Mouse (Mus musculus): ENCODE results near the gene Slc39a11. TPM values are rescaled to one million over a fixed set of nuclear protein-coding genes. Genes with fewer than 3 reads are reported as not detected.

The Slc39a11 gene
- polyA plus RNA-seq, 1 experiment from 2014 or later = 37.1 TPM

DNA sequence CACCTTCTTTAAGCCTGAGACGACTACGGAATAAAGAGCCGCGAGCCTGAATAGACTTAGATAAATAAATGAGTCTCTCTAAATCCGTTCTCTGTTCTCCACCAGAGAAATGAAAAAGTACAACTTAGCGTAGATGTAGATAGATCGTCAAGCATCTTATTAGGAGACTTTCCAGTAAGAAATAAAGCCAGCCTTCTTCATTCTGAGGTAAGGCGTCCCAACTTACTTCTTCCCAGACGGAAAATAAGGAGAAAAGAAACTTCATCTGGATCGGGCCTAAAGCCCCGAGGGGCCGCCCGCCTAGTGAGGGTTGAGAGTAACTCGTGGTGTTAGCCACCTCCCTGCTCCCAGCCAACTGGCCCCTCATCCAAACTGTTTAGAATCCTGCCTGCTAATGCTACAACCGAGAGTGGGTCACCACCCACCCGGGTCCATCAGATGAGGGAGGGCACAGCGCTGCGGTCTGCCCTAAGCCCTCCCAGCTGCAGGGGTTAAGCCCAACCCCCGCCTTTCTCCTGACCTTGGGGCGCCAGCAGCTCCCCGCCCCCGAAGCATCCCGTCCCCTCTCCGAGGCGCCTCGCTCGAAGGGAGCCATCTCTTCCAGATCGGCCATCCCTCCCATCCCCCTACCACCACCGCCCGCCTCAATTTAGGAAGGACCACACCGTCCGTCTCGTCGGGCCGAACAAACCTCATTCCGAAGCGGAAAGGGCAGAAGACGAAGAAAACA, 33.2 kb upstream of the Slc39a11 start:
- H3K27me3 ChIP-seq (replicated peaks) = no peaks in the 10 kb centered on the region
- peak overlapping the region; percentile 84 for H3K9ac ChIP-seq
- peaks cover 6% of the 10 kb centered on the region for H3K36me3 ChIP-seq
- ATAC-seq (ENCODE audit: insufficient read depth, low FRiP score, low read depth) = peak; percentile 52
- no peaks in the 10 kb centered on the region for H3K9me3 ChIP-seq
- peak overlapping the region; percentile 92 for H3K4me3 ChIP-seq (replicated peaks)
- WGBS = 2% methylated on average over 38 of the region's 38 CpGs
- peak overlapping the region; percentile 96 for H3K27ac ChIP-seq
- peaks cover 16% of the 10 kb centered on the region; the same call in 1 of the 2 replicates for H3K4me1 ChIP-seq
- H3K4me2 ChIP-seq = peak overlapping the region; percentile 70

DNA sequence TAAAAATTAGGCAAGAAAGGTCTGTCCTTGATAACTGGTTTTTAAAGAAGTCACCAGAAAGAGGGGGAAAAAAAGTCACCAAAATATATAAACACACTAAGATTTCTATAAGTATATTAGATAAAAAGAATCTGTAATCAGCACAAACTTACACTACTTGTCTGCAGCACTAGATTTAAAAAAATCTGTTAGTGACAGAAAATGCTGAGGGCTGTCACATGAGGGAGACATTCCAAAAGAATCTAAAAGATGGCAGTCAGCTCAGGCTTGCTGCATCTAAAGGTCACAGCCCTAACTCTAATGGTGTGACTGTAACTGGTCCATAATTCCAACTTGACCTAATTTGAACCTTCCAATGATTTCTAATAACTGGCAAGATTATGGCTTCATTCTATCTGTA, 32.1 kb upstream of the Slc39a11 start:
- Histone ChIP-seq H3K4me1 (peaks cover 16% of the 10 kb centered on the region; the same call in 1 of the 2 replicates), H3K27ac (no peak overlapping the region), H3K4me3 (replicated peaks) (no peak overlapping the region), H3K27me3 (replicated peaks) (no peaks in the 10 kb centered on the region), H3K9me3 (no peaks in the 10 kb centered on the region), H3K4me2 (peak overlapping the region; percentile 70; the same call in 1 of the 2 replicates), H3K36me3 (0 out of 2 replicates have a peak, but pooled peaks cover under 1% of the 10 kb centered on the region), H3K9ac (no peak overlapping the region)
- no peak for ATAC-seq (ENCODE audit: insufficient read depth, low FRiP score, low read depth)

DNA sequence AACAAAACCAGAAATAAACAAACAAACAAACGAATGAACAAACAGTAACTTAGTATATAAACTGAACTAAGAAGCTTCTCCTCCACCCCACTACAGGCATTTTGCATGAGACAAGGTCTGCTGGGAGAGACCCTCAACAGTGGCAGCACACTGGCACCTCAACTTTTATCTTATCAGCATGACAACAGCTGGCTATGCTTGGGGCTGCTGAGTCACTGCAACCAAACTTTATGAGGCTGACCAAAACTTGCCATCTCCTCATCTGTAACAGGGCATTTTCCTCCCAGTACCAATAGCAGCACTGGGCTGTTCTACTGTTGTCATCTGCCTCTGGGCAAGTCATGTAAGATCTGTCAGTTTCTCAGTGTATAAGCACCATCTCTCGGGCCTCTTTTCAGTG, 31.1 kb upstream of the Slc39a11 start:
- no peaks in the 10 kb centered on the region for H3K27me3 ChIP-seq (replicated peaks)
- no peak overlapping the region for H3K4me3 ChIP-seq (replicated peaks)
- no peak; the same call in 1 of the 2 replicates for ATAC-seq (ENCODE audit: insufficient read depth, low FRiP score, low read depth)
- H3K9ac ChIP-seq = no peak overlapping the region
- H3K4me1 ChIP-seq = peaks cover 11% of the 10 kb centered on the region; the same call in 1 of the 2 replicates
- peaks cover 9% of the 10 kb centered on the region; the same call in 1 of the 2 replicates for H3K36me3 ChIP-seq
- H3K4me2 ChIP-seq = no peak overlapping the region
- 64% methylated on average over 2 of the region's 2 CpGs for WGBS
- H3K9me3 ChIP-seq = no peaks in the 10 kb centered on the region
- no peak overlapping the region for H3K27ac ChIP-seq

DNA sequence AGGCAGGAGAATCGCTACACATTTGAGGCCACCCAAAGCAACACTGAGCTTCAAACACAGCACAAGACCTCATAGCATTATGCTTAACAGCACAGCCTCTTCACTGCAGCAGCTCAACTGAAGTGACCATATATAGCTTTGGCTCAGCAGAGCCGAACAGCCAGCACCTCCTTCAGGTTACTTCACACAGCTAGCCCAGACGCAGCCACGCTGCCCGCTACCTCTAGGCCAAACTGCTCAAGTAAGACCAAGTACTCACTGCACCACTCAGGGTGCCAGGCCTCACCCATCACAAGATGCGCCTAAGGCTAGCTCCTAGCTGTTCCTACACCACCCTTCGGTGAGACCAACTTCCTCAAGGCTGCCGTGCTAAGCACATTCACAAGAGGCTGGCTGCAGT, 28.5 kb upstream of the Slc39a11 start:
- Histone ChIP-seq H3K4me3 (replicated peaks) (no peak overlapping the region), H3K36me3 (peaks cover 16% of the 10 kb centered on the region; the same call in 1 of the 2 replicates), H3K27me3 (replicated peaks) (no peaks in the 10 kb centered on the region), H3K4me2 (no peak overlapping the region), H3K27ac (0 out of 2 replicates have a peak overlapping the region, but pooled peaks have one; percentile 22), H3K4me1 (0 out of 2 replicates have a peak, but pooled peaks cover 4% of the 10 kb centered on the region), H3K9me3 (no peaks in the 10 kb centered on the region), H3K9ac (no peak overlapping the region)
- no peak for ATAC-seq (ENCODE audit: insufficient read depth, low FRiP score, low read depth)
- WGBS = 83% methylated on average over 8 of the region's 8 CpGs

DNA sequence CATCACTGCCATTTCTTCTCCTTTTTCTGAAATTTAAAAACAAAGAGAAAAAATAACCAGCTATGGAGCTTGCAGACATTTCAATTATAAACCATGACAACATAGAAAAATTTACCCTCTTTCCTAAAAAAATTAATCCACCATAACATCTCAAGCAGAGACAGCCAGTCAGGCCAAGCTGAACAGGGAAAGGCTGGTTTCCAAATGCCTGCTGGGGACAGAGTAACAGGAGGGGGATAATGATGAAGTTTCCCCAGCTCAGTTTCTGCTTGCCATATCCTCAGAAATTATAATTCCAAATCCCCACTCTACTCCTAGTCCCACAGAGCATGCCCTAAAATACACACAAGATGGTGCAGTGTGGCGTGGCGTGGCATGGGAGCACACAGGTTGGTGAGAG, 27.5 kb upstream of the Slc39a11 start:
- Histone ChIP-seq H3K4me1 (0 out of 2 replicates have a peak, but pooled peaks cover under 1% of the 10 kb centered on the region), H3K27ac (no peak overlapping the region), H3K36me3 (peaks cover 20% of the 10 kb centered on the region; the same call in 1 of the 2 replicates), H3K9ac (no peak overlapping the region), H3K4me3 (replicated peaks) (no peak overlapping the region), H3K9me3 (no peaks in the 10 kb centered on the region), H3K4me2 (no peak overlapping the region), H3K27me3 (replicated peaks) (no peaks in the 10 kb centered on the region)
- ATAC-seq (ENCODE audit: insufficient read depth, low FRiP score, low read depth) = no peak
- 96% methylated on average over 2 of the region's 2 CpGs for WGBS

DNA sequence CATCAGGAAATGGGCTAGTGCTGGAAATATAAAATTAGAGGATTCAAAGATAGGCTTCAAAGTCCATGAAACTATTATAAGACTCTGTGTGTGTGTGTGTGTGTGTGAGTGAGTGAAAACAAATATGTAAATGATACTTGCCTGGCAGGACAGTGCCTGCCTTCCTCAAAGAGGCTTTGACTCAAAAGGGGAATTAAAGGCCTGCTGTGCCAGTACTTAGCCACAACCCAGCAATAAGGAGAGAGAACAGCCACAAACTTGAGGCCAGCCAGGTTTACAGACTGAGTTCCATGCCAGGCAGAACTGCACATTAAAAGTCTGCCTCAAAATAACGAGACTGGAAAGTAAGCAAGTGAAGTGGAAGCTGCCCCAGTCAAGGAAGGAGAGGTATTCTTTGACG, 27.0 kb upstream of the Slc39a11 start:
- Histone ChIP-seq H3K4me3 (replicated peaks) (no peak overlapping the region), H3K4me1 (no peaks in the 10 kb centered on the region), H3K27ac (no peak overlapping the region), H3K36me3 (peaks cover 20% of the 10 kb centered on the region; the same call in 1 of the 2 replicates), H3K9me3 (no peaks in the 10 kb centered on the region), H3K9ac (no peak overlapping the region), H3K27me3 (replicated peaks) (no peaks in the 10 kb centered on the region), H3K4me2 (no peak overlapping the region)
- WGBS = 88% methylated on average over 2 of the region's 2 CpGs
- no peak for ATAC-seq (ENCODE audit: insufficient read depth, low FRiP score, low read depth)

DNA sequence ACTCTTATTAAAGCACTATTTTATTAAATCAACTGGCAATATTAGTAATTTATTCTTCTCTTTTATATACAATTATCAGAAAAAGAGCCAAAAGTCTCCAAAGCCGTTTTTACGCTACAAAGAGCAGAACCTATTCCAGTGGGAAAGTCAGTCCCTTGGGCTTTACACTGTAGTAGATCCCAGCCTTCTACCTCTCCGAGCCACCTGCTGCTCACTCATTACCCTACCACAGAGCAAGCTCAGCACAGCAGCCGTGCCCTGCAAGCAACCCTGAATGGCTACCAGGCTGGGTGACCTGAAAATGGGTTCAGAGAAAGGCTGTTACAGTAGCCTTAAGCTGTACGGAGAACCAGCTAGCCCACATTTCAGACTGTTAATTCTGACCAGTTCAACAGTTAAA, 24.7 kb upstream of the Slc39a11 start:
- Histone ChIP-seq H3K27me3 (replicated peaks) (no peaks in the 10 kb centered on the region), H3K4me1 (no peaks in the 10 kb centered on the region), H3K36me3 (peaks cover 27% of the 10 kb centered on the region; the same call in 1 of the 2 replicates), H3K4me3 (replicated peaks) (no peak overlapping the region), H3K9me3 (no peaks in the 10 kb centered on the region), H3K9ac (no peak overlapping the region), H3K27ac (no peak overlapping the region), H3K4me2 (no peak overlapping the region)
- no peak for ATAC-seq (ENCODE audit: insufficient read depth, low FRiP score, low read depth)
- WGBS = 91% methylated on average over 5 of the region's 5 CpGs

DNA sequence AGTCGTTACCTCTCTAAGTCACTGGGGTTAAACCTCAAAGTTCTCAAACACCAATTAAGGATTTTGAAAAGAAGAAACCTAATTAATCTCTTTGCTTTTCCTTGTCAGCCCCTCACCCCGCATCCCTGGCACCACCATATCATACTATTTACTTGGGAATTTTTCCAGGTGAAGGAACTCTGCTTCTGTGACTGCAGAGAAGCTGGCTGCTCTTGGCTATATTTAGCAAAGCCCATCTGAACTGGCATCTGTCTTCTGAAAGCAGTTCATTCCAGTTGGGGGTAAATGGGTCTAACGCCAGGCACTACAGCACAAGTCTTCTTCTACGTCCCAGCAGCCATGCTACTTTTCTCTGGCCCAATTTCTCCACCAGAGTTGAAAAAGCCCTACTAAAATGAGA, 23.7 kb upstream of the Slc39a11 start:
- H3K9ac ChIP-seq = no peak overlapping the region
- peaks cover 1% of the 10 kb centered on the region; the same call in 1 of the 2 replicates for H3K4me1 ChIP-seq
- H3K27ac ChIP-seq = peak overlapping the region; percentile 40; the same call in 1 of the 2 replicates
- no peak for ATAC-seq (ENCODE audit: insufficient read depth, low FRiP score, low read depth)
- H3K9me3 ChIP-seq = no peaks in the 10 kb centered on the region
- no peaks in the 10 kb centered on the region for H3K27me3 ChIP-seq (replicated peaks)
- peaks cover 27% of the 10 kb centered on the region; the same call in 1 of the 2 replicates for H3K36me3 ChIP-seq
- H3K4me2 ChIP-seq = no peak overlapping the region
- no peak overlapping the region for H3K4me3 ChIP-seq (replicated peaks)
- WGBS = 89% methylated on average over 4 of the region's 4 CpGs

DNA sequence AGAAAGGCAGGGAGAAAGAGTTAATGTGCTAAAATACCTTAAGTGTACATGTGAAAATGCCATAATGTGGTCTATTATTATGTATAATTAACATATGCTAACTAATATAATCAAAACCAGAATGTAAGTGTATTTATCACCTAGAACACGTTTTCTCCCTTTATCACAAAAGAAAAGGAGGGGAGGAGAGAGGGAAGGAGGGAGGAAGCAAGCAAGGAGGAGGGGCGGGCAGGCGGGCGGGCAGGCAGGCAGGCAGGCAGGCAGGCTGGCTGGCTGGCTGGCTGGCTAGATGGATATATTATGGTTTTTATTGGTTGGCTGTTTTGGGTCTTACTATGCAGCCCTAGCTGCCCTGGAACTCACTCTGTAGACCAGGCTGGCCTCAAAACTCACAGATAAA, 19.8 kb upstream of the Slc39a11 start:
- peaks cover 18% of the 10 kb centered on the region; the same call in 1 of the 2 replicates for H3K36me3 ChIP-seq
- no peak for ATAC-seq (ENCODE audit: insufficient read depth, low FRiP score, low read depth)
- H3K4me1 ChIP-seq = peaks cover 11% of the 10 kb centered on the region
- 80% methylated on average over 4 of the region's 4 CpGs for WGBS
- no peaks in the 10 kb centered on the region for H3K9me3 ChIP-seq
- no peak overlapping the region for H3K27ac ChIP-seq
- no peak overlapping the region for H3K4me3 ChIP-seq (replicated peaks)
- no peaks in the 10 kb centered on the region for H3K27me3 ChIP-seq (replicated peaks)
- no peak overlapping the region for H3K4me2 ChIP-seq
- no peak overlapping the region for H3K9ac ChIP-seq

DNA sequence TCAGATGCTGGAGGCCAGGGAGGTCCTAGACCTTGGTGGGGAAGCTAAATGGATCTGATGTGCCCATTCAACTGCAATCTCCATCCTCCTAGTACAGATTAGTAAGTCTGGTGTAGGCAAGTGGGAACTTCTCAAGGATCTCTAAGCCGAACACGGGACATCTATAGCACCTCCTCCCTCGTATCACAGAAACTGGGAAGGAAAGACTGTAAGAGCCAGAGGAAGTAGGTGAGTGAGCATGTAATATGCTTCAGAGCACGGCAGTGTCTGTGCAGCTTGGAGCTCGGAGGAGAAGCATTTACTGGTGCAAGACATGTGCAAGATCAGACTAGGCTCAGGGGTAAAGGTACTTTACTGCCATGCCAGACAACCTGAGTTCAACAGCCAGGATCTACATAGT, 19.0 kb upstream of the Slc39a11 start:
- H3K27me3 ChIP-seq (replicated peaks) = no peaks in the 10 kb centered on the region
- H3K4me2 ChIP-seq = no peak overlapping the region
- no peak overlapping the region for H3K9ac ChIP-seq
- peaks cover 11% of the 10 kb centered on the region for H3K4me1 ChIP-seq
- no peaks in the 10 kb centered on the region for H3K9me3 ChIP-seq
- 83% methylated on average over 5 of the region's 5 CpGs for WGBS
- no peak overlapping the region for H3K4me3 ChIP-seq (replicated peaks)
- peaks cover 21% of the 10 kb centered on the region; the same call in 1 of the 2 replicates for H3K36me3 ChIP-seq
- no peak for ATAC-seq (ENCODE audit: insufficient read depth, low FRiP score, low read depth)
- H3K27ac ChIP-seq = peak overlapping the region; percentile 85; the same call in 1 of the 2 replicates

DNA sequence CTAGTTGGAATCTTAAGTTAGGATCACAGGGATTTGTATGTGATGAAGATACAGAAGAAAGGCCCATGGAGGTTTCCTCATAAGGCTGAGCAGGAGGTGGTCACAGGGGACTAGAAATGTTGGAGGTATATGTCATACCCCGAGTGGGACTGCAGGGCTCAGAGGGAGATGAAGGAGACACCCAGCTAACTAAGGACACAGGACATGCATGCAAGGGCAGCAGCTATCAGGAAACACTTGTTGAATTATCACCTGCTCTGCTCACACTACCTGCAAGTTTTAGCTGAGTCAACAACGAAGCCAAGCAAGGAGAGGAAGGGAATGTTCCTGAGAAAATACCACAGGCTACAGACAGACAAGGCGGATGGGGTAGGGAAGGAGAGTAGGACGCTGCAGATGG, 17.8 kb upstream of the Slc39a11 start:
- no peaks in the 10 kb centered on the region for H3K9me3 ChIP-seq
- H3K27me3 ChIP-seq (replicated peaks) = no peaks in the 10 kb centered on the region
- no peak overlapping the region for H3K4me2 ChIP-seq
- H3K9ac ChIP-seq = no peak overlapping the region
- H3K4me1 ChIP-seq = peaks cover 11% of the 10 kb centered on the region
- H3K36me3 ChIP-seq = peaks cover 17% of the 10 kb centered on the region
- 58% methylated on average over 4 of the region's 4 CpGs for WGBS
- ATAC-seq (ENCODE audit: insufficient read depth, low FRiP score, low read depth) = peak; percentile 7; the same call in 1 of the 2 replicates
- H3K4me3 ChIP-seq (replicated peaks) = no peak overlapping the region
- peak overlapping the region; percentile 85 for H3K27ac ChIP-seq

DNA sequence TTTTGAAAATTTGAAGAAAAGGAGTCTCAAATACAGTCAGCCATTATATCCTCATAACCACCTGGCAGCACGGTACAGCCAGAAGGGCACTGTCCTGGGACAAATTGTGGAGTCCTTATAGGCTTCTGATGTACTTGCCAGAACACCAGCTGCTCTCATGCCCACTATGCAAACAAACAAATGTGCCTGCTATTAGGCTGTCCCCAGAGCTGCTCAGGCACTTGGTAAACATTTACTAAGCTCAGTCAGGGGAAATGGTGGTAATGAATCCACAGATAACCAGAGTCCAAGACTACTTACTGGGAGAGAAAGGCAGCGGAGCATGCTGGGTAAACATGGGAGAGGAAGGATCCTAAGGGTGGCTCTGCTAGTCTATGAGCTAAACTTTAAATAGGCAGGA, 17.2 kb upstream of the Slc39a11 start:
- Histone ChIP-seq H3K9me3 (no peaks in the 10 kb centered on the region), H3K9ac (no peak overlapping the region), H3K36me3 (peaks cover 20% of the 10 kb centered on the region), H3K27ac (peak overlapping the region; percentile 85), H3K4me1 (peaks cover 11% of the 10 kb centered on the region), H3K27me3 (replicated peaks) (no peaks in the 10 kb centered on the region), H3K4me3 (replicated peaks) (no peak overlapping the region), H3K4me2 (peak overlapping the region; percentile 25; the same call in 1 of the 2 replicates)
- ATAC-seq (ENCODE audit: insufficient read depth, low FRiP score, low read depth) = peak; percentile 80
- 58% methylated on average over 2 of the region's 2 CpGs for WGBS

Measured in stomach, embryonic 15.5 days (tissue).